Mouse (Mus musculus): Measurements from ENCODE around the gene Arl8b. TPM values are rescaled to one million over a fixed set of nuclear protein-coding genes. Genes with fewer than 3 reads are reported as not detected.
A peak's percentile ranks its signal among the peaks of the same experiment; 100 is the strongest.

Arl8b gene
- polyA plus RNA-seq, 1 experiment from 2014 or later, result 38.0 TPM

- H3K27ac ChIP-seq, result no peak overlapping the region
- peaks cover 40% of the 10 kb centered on the region for H3K4me1 ChIP-seq (replicated peaks)
- H3K9ac ChIP-seq, result no peak overlapping the region
- DNase-seq (no peak), ATAC-seq (ENCODE audit: low read depth) (no peak)
- H3K4me3 ChIP-seq (replicated peaks), result 0 out of 2 replicates have a peak overlapping the region, but pooled peaks have one; percentile 99
- 66% methylated on average over 3 of the region's 3 CpGs for WGBS (ENCODE audit: insufficient replicate concordance)
- H3K9me3 ChIP-seq (replicated peaks), result no peaks in the 10 kb centered on the region
- H3K4me2 ChIP-seq, result peak overlapping the region; percentile 81
- H3K27me3 ChIP-seq, result no peaks in the 10 kb centered on the region
- H3K36me3 ChIP-seq, result peaks cover 6% of the 10 kb centered on the region; the same call in 1 of the 2 replicates
These were observed 2.7 kb downstream of the Arl8b start for GRCm38 (mm10) chr6:108785551-108785950.

GRCm38 (mm10) chr6:108791498-108791897 lies 8.6 kb downstream of the Arl8b start:
- H3K36me3 ChIP-seq, result peaks cover 6% of the 10 kb centered on the region; the same call in 1 of the 2 replicates
- no peak for DNase-seq
- no peaks in the 10 kb centered on the region for H3K9me3 ChIP-seq (replicated peaks)
- ATAC-seq (ENCODE audit: low read depth), result 0 out of 2 replicates have a peak, but pooled peaks have one; percentile 22
- H3K27me3 ChIP-seq, result no peaks in the 10 kb centered on the region
- no peak overlapping the region for H3K9ac ChIP-seq
- H3K4me2 ChIP-seq, result no peak overlapping the region
- no peak overlapping the region for H3K4me3 ChIP-seq (replicated peaks)
- 52% methylated on average over 5 of the region's 5 CpGs for WGBS (ENCODE audit: insufficient replicate concordance)
- H3K27ac ChIP-seq, result no peak overlapping the region; the same call in 1 of the 2 replicates
- H3K4me1 ChIP-seq (replicated peaks), result peaks cover 51% of the 10 kb centered on the region

- 78% methylated on average over 1 of the region's 1 CpGs for WGBS (ENCODE audit: insufficient replicate concordance)
- no peaks in the 10 kb centered on the region for H3K9me3 ChIP-seq (replicated peaks)
- H3K4me3 ChIP-seq (replicated peaks), result no peak overlapping the region
- H3K9ac ChIP-seq, result no peak overlapping the region
- H3K27ac ChIP-seq, result no peak overlapping the region
- no peak for DNase-seq
- peaks cover 39% of the 10 kb centered on the region for H3K4me1 ChIP-seq (replicated peaks)
- no peak overlapping the region for H3K4me2 ChIP-seq
- H3K36me3 ChIP-seq, result 0 out of 2 replicates have a peak, but pooled peaks cover 2% of the 10 kb centered on the region
- ATAC-seq (ENCODE audit: low read depth), result no peak
- H3K27me3 ChIP-seq, result no peaks in the 10 kb centered on the region
These were observed 13.0 kb downstream of the Arl8b start for GRCm38 (mm10) chr6:108795912-108796311.

- Histone ChIP-seq H3K9me3 (replicated peaks) (no peaks in the 10 kb centered on the region), H3K4me3 (replicated peaks) (no peak overlapping the region), H3K27me3 (no peaks in the 10 kb centered on the region), H3K9ac (no peak overlapping the region), H3K36me3 (0 out of 2 replicates have a peak, but pooled peaks cover 2% of the 10 kb centered on the region), H3K4me2 (no peak overlapping the region), H3K27ac (no peak overlapping the region), H3K4me1 (replicated peaks) (peaks cover 36% of the 10 kb centered on the region)
- ATAC-seq (ENCODE audit: low read depth), result no peak
- WGBS (ENCODE audit: insufficient replicate concordance), result 59% methylated on average over 2 of the region's 2 CpGs
- DNase-seq, result no peak
These were observed 13.8 kb downstream of the Arl8b start for GRCm38 (mm10) chr6:108796706-108797105.

- no peaks in the 10 kb centered on the region for H3K36me3 ChIP-seq
- 64% methylated on average over 1 of the region's 1 CpGs for WGBS (ENCODE audit: insufficient replicate concordance)
- H3K27ac ChIP-seq, result no peak overlapping the region
- H3K4me3 ChIP-seq (replicated peaks), result no peak overlapping the region
- no peak overlapping the region for H3K4me2 ChIP-seq
- DNase-seq, result no peak
- H3K27me3 ChIP-seq, result no peaks in the 10 kb centered on the region
- no peaks in the 10 kb centered on the region for H3K9me3 ChIP-seq (replicated peaks)
- no peak for ATAC-seq (ENCODE audit: low read depth)
- no peak overlapping the region for H3K9ac ChIP-seq
- H3K4me1 ChIP-seq (replicated peaks), result peaks cover 18% of the 10 kb centered on the region
These were observed 22.3 kb downstream of the Arl8b start for GRCm38 (mm10) chr6:108805194-108805593.

- Histone ChIP-seq H3K27ac (no peak overlapping the region), H3K9me3 (replicated peaks) (no peaks in the 10 kb centered on the region), H3K27me3 (no peaks in the 10 kb centered on the region), H3K36me3 (no peaks in the 10 kb centered on the region), H3K4me2 (no peak overlapping the region), H3K9ac (no peak overlapping the region), H3K4me1 (replicated peaks) (peaks cover 18% of the 10 kb centered on the region), H3K4me3 (replicated peaks) (no peak overlapping the region)
- WGBS (ENCODE audit: insufficient replicate concordance), result 71% methylated on average over 7 of the region's 7 CpGs
- ATAC-seq (ENCODE audit: low read depth) (no peak), DNase-seq (no peak)
These were observed 23.0 kb downstream of the Arl8b start for GRCm38 (mm10) chr6:108805871-108806270.

- Histone ChIP-seq H3K27ac (no peak overlapping the region), H3K4me2 (no peak overlapping the region), H3K36me3 (no peaks in the 10 kb centered on the region), H3K9ac (no peak overlapping the region), H3K9me3 (replicated peaks) (no peaks in the 10 kb centered on the region), H3K4me1 (replicated peaks) (peaks cover 18% of the 10 kb centered on the region), H3K27me3 (no peaks in the 10 kb centered on the region), H3K4me3 (replicated peaks) (no peak overlapping the region)
- ATAC-seq (ENCODE audit: low read depth), result no peak
- no peak for DNase-seq
- WGBS (ENCODE audit: insufficient replicate concordance), result 59% methylated on average over 3 of the region's 3 CpGs
These were observed 24.5 kb downstream of the Arl8b start for GRCm38 (mm10) chr6:108807446-108807845.

- no peak overlapping the region for H3K27ac ChIP-seq
- H3K9ac ChIP-seq, result no peak overlapping the region
- 63% methylated on average over 1 of the region's 1 CpGs for WGBS (ENCODE audit: insufficient replicate concordance)
- DNase-seq (no peak), ATAC-seq (ENCODE audit: low read depth) (no peak)
- no peak overlapping the region for H3K4me2 ChIP-seq
- peaks cover 14% of the 10 kb centered on the region for H3K4me1 ChIP-seq (replicated peaks)
- no peaks in the 10 kb centered on the region for H3K27me3 ChIP-seq
- no peaks in the 10 kb centered on the region for H3K9me3 ChIP-seq (replicated peaks)
- H3K4me3 ChIP-seq (replicated peaks), result no peak overlapping the region
- H3K36me3 ChIP-seq, result no peaks in the 10 kb centered on the region
These were observed 25.9 kb downstream of the Arl8b start for GRCm38 (mm10) chr6:108808786-108809185.

- DNase-seq (no peak), ATAC-seq (ENCODE audit: low read depth) (no peak)
- Histone ChIP-seq H3K9me3 (replicated peaks) (no peaks in the 10 kb centered on the region), H3K4me1 (replicated peaks) (peaks cover 6% of the 10 kb centered on the region), H3K4me2 (no peak overlapping the region), H3K4me3 (replicated peaks) (no peak overlapping the region), H3K9ac (no peak overlapping the region), H3K36me3 (0 out of 2 replicates have a peak, but pooled peaks cover 6% of the 10 kb centered on the region), H3K27me3 (no peaks in the 10 kb centered on the region), H3K27ac (no peak overlapping the region)
- 71% methylated on average over 10 of the region's 10 CpGs for WGBS (ENCODE audit: insufficient replicate concordance)
These were observed 27.3 kb downstream of the Arl8b start for GRCm38 (mm10) chr6:108810237-108810636.

GRCm38 (mm10) chr6:108812134-108812533 lies 29.2 kb downstream of the Arl8b start:
- 75% methylated on average over 2 of the region's 2 CpGs for WGBS (ENCODE audit: insufficient replicate concordance)
- no peaks in the 10 kb centered on the region for H3K4me1 ChIP-seq (replicated peaks)
- H3K9ac ChIP-seq, result no peak overlapping the region
- H3K4me3 ChIP-seq (replicated peaks), result no peak overlapping the region
- no peaks in the 10 kb centered on the region for H3K9me3 ChIP-seq (replicated peaks)
- H3K27me3 ChIP-seq, result no peaks in the 10 kb centered on the region
- no peak overlapping the region for H3K27ac ChIP-seq
- ATAC-seq (ENCODE audit: low read depth), result no peak
- peaks cover 17% of the 10 kb centered on the region; the same call in 1 of the 2 replicates for H3K36me3 ChIP-seq
- no peak for DNase-seq
- H3K4me2 ChIP-seq, result no peak overlapping the region

- peaks cover 58% of the 10 kb centered on the region for H3K36me3 ChIP-seq
- no peaks in the 10 kb centered on the region for H3K4me1 ChIP-seq (replicated peaks)
These were observed 34.6 kb downstream of the Arl8b start for GRCm38 (mm10) chr6:108817510-108817909.

GRCm38 (mm10) chr6:108824816-108825545 lies 42.1 kb downstream of the Arl8b start:
- Histone ChIP-seq H3K9me3 (replicated peaks) (no peaks in the 10 kb centered on the region), H3K4me2 (no peak overlapping the region), H3K36me3 (peaks cover 36% of the 10 kb centered on the region), H3K4me3 (replicated peaks) (no peak overlapping the region), H3K27me3 (no peaks in the 10 kb centered on the region), H3K27ac (no peak overlapping the region), H3K4me1 (replicated peaks) (peaks cover 35% of the 10 kb centered on the region), H3K9ac (no peak overlapping the region)
- WGBS (ENCODE audit: insufficient replicate concordance), result 26% methylated on average over 7 of the region's 7 CpGs
- no peak for DNase-seq
- no peak for ATAC-seq (ENCODE audit: low read depth)

More at GRCm38 (mm10) chr6:108817510-108817909, 34.6 kb downstream of the Arl8b start:
- DNase-seq (no peak), ATAC-seq (ENCODE audit: low read depth) (no peak)
- Histone ChIP-seq H3K9me3 (replicated peaks) (no peaks in the 10 kb centered on the region), H3K4me2 (no peak overlapping the region), H3K27me3 (no peaks in the 10 kb centered on the region), H3K27ac (no peak overlapping the region), H3K9ac (no peak overlapping the region), H3K4me3 (replicated peaks) (no peak overlapping the region)
- 63% methylated on average over 4 of the region's 4 CpGs for WGBS (ENCODE audit: insufficient replicate concordance)

Data from liver, embryonic 13.5 days (tissue).